Mouse (Mus musculus): Measurements from ENCODE around the gene Dennd2a. TPM values are rescaled to one million over a fixed set of nuclear protein-coding genes. Genes with fewer than 3 reads are reported as not detected.
A peak's percentile ranks its signal among the peaks of the same experiment; 100 is the strongest.

Dennd2a gene
- total RNA-seq, 1 experiment = 22.1 TPM

- no peak overlapping the region for H3K4me3 ChIP-seq (ENCODE audit: insufficient read depth in 1 of 2, low read depth in 1 of 2, low read length in 2 of 2, poor library complexity in 1 of 2, severe bottlenecking in 1 of 2)
- DNase-seq (ENCODE audit: low read depth, low spot score) = no peak
- H3K9me3 ChIP-seq (ENCODE audit: control insufficient read depth, insufficient read depth, low read depth, low read length) = no peaks in the 10 kb centered on the region; the same call in 1 of the 2 replicates
- H3K9ac ChIP-seq (ENCODE audit: insufficient read depth, low read depth, low read length, poor library complexity, severe bottlenecking) = peak overlapping the region; percentile 0; the same call in 1 of the 2 replicates
- H3K4me1 ChIP-seq (ENCODE audit: control insufficient read depth in 2 of 2, insufficient read depth in 2 of 2, low read length in 2 of 2, poor library complexity in 1 of 2) = peaks cover 0 to 20% of the 10 kb centered on the region in 2 experiments; a peak in 3 of 4 replicates
- no peaks in the 10 kb centered on the region for H3K36me3 ChIP-seq (ENCODE audit: control insufficient read depth, insufficient read depth, low read length, poor library complexity, severe bottlenecking)
- peak overlapping the region; percentile 62; the same call in 1 of the 2 replicates for H3K27ac ChIP-seq (ENCODE audit: insufficient read depth, low read depth, low read length, poor library complexity, severe bottlenecking)
- in situ Hi-C loops (cut with MboI; ENCODE audit: low sequenced_read_pairs in 2 of 2, unreplicated experiment in 2 of 2) = loop anchor here in 1 of 2 experiments (25.0 kb wide), 1 partner anchor 336 kb away; no protein-coding TSS in a partner anchor
- TF ChIP-seq HCFC1 (IDR thresholded peaks at IDR 0.05; ENCODE audit: borderline replicate concordance, insufficient read depth, low read length) (no peak), CHD2 (IDR thresholded peaks at IDR 0.05; ENCODE audit: low read depth, low read length) (no peak), ZC3H11A (IDR thresholded peaks at IDR 0.05; ENCODE audit: borderline replicate concordance, low read depth, low read length) (0 out of 2 replicates have a peak, but pooled peaks have one; percentile 19)
Measured at GRCm38 (mm10) chr6:39451033-39451432, 106.6 kb downstream of the Dennd2a start.

GRCm38 (mm10) chr6:39450580-39450979 lies 107.1 kb downstream of the Dennd2a start:
- H3K9ac ChIP-seq (ENCODE audit: insufficient read depth, low read depth, low read length, poor library complexity, severe bottlenecking) = no peak overlapping the region; the same call in 1 of the 2 replicates
- TF ChIP-seq MAFK (IDR thresholded peaks at IDR 0.05; ENCODE audit: insufficient read depth, low read depth, low read length) (no peak), HCFC1 (IDR thresholded peaks at IDR 0.05; ENCODE audit: borderline replicate concordance, insufficient read depth, low read length) (no peak)
- H3K4me1 ChIP-seq (ENCODE audit: control insufficient read depth in 2 of 2, insufficient read depth in 2 of 2, low read length in 2 of 2, poor library complexity in 1 of 2) = peaks cover 0 to 19% of the 10 kb centered on the region in 2 experiments; a peak in 3 of 4 replicates
- in situ Hi-C loops (cut with MboI; ENCODE audit: low sequenced_read_pairs in 2 of 2, unreplicated experiment in 2 of 2) = loop anchor here in 1 of 2 experiments (25.0 kb wide), 1 partner anchor 337 kb away; no protein-coding TSS in a partner anchor
- no peaks in the 10 kb centered on the region; the same call in 1 of the 2 replicates for H3K9me3 ChIP-seq (ENCODE audit: control insufficient read depth, insufficient read depth, low read depth, low read length)
- no peak overlapping the region for H3K4me3 ChIP-seq (ENCODE audit: insufficient read depth in 1 of 2, low read depth in 1 of 2, low read length in 2 of 2, poor library complexity in 1 of 2, severe bottlenecking in 1 of 2)
- peak overlapping the region; percentile 50; the same call in 1 of the 2 replicates for H3K27ac ChIP-seq (ENCODE audit: insufficient read depth, low read depth, low read length, poor library complexity, severe bottlenecking)
- no peaks in the 10 kb centered on the region for H3K36me3 ChIP-seq (ENCODE audit: control insufficient read depth, insufficient read depth, low read length, poor library complexity, severe bottlenecking)
- DNase-seq (ENCODE audit: low read depth, low spot score) = no peak

- Histone ChIP-seq H3K9me3 (ENCODE audit: control insufficient read depth, insufficient read depth, low read depth, low read length) (no peaks in the 10 kb centered on the region), H3K36me3 (ENCODE audit: control insufficient read depth, insufficient read depth, low read length, poor library complexity, severe bottlenecking) (no peaks in the 10 kb centered on the region), H3K4me1 (ENCODE audit: control insufficient read depth in 2 of 2, insufficient read depth in 2 of 2, low read length in 2 of 2, poor library complexity in 1 of 2) (peaks cover 1 to 22% of the 10 kb centered on the region in 2 experiments), H3K27ac (ENCODE audit: insufficient read depth, low read depth, low read length, poor library complexity, severe bottlenecking) (peak overlapping the region; percentile 99), H3K4me3 (ENCODE audit: insufficient read depth in 1 of 2, low read depth in 1 of 2, low read length in 2 of 2, poor library complexity in 1 of 2, severe bottlenecking in 1 of 2) (peak overlapping the region in 1 of 2 experiments; percentile 43; a peak in 2 of 4 replicates), H3K9ac (ENCODE audit: insufficient read depth, low read depth, low read length, poor library complexity, severe bottlenecking) (peak overlapping the region; percentile 73; the same call in 1 of the 2 replicates)
- TF ChIP-seq HCFC1 (IDR thresholded peaks at IDR 0.05; ENCODE audit: borderline replicate concordance, insufficient read depth, low read length) = no peak
- TF ChIP-seq MAFK (IDR thresholded peaks at IDR 0.05; ENCODE audit: insufficient read depth, low read depth, low read length) = peak; percentile 98
- TF ChIP-seq ZC3H11A (IDR thresholded peaks at IDR 0.05; ENCODE audit: borderline replicate concordance, low read depth, low read length) = no peak
- TF ChIP-seq ZNF384 (IDR thresholded peaks at IDR 0.05; ENCODE audit: low read depth, low read length) = peak; percentile 86
- no peak for DNase-seq (ENCODE audit: low read depth, low spot score)
- in situ Hi-C loops (cut with MboI; ENCODE audit: low sequenced_read_pairs in 2 of 2, unreplicated experiment in 2 of 2) = no loop called here
Measured at GRCm38 (mm10) chr6:39447429-39448185, 110.1 kb downstream of the Dennd2a start.

- peak overlapping the region; percentile 76; the same call in 1 of the 2 replicates for H3K9ac ChIP-seq (ENCODE audit: insufficient read depth, low read depth, low read length, poor library complexity, severe bottlenecking)
- DNase-seq (ENCODE audit: low read depth, low spot score) = peak; percentile 88
Measured at GRCm38 (mm10) chr6:39445801-39446572, 111.7 kb downstream of the Dennd2a start.

More at GRCm38 (mm10) chr6:39445801-39446572, 111.7 kb downstream of the Dennd2a start:
- no peaks in the 10 kb centered on the region for H3K9me3 ChIP-seq (ENCODE audit: control insufficient read depth, insufficient read depth, low read depth, low read length)
- in situ Hi-C loops (cut with MboI; ENCODE audit: low sequenced_read_pairs in 2 of 2, unreplicated experiment in 2 of 2) = no loop called here
- peak overlapping the region; percentile 5 to 50 for H3K4me3 ChIP-seq (ENCODE audit: insufficient read depth in 1 of 2, low read depth in 1 of 2, low read length in 2 of 2, poor library complexity in 1 of 2, severe bottlenecking in 1 of 2)
- H3K27ac ChIP-seq (ENCODE audit: insufficient read depth, low read depth, low read length, poor library complexity, severe bottlenecking) = peak overlapping the region; percentile 98
- no peaks in the 10 kb centered on the region for H3K36me3 ChIP-seq (ENCODE audit: control insufficient read depth, insufficient read depth, low read length, poor library complexity, severe bottlenecking)
- H3K4me1 ChIP-seq (ENCODE audit: control insufficient read depth in 2 of 2, insufficient read depth in 2 of 2, low read length in 2 of 2, poor library complexity in 1 of 2) = peaks cover 3 to 21% of the 10 kb centered on the region in 2 experiments
- TF ChIP-seq ZNF384 (IDR thresholded peaks at IDR 0.05; ENCODE audit: low read depth, low read length) (peak; percentile 97), MAFK (IDR thresholded peaks at IDR 0.05; ENCODE audit: insufficient read depth, low read depth, low read length) (peak; percentile 66; the same call in 1 of the 2 replicates), ZC3H11A (IDR thresholded peaks at IDR 0.05; ENCODE audit: borderline replicate concordance, low read depth, low read length) (peak; percentile 52; the same call in 1 of the 2 replicates), HCFC1 (IDR thresholded peaks at IDR 0.05; ENCODE audit: borderline replicate concordance, insufficient read depth, low read length) (no peak; the same call in 1 of the 2 replicates)
